Mouse (Mus musculus) liver, adult 2 months (tissue): Measurements from ENCODE around the gene Phldb1. TPM values are rescaled to one million over a fixed set of nuclear protein-coding genes. Genes with fewer than 3 reads are reported as not detected.
"Not testable (repeated sequence)": the region's sequence is repeated elsewhere in the genome, so short reads cannot be mapped to it uniquely, and the experiment has no call there.

Experiments used
- DNase-seq: peaks from one replicate; pipeline ENCODE4 v3.0.0-alpha.2; 2011; ENCODE audit warnings: low read depth, low spot score; ENCODE audit errors: extremely low read depth
- H3K27ac ChIP-seq: fragments of 200-500 bp; replicated peaks from 2 replicates; pipeline ENCODE4 v1.5.1; 2012; ENCODE audit warnings: low read depth, mild to moderate bottlenecking, control low read depth, inconsistent platforms, low read length; ENCODE audit not compliant: insufficient read depth
- H3K27me3 ChIP-seq: fragments of 200-500 bp; 2 replicates; pipeline ENCODE4 v1.6.1; 2012; ENCODE audit warnings: mild to moderate bottlenecking, moderate library complexity, low read length, inconsistent platforms; ENCODE audit not compliant: control insufficient read depth, insufficient read depth
- H3K36me3 ChIP-seq: fragments of 200-500 bp; 2 replicates; pipeline ENCODE4 v1.6.1; 2012; ENCODE audit warnings: low read length, inconsistent platforms; ENCODE audit not compliant: control insufficient read depth, insufficient read depth
- H3K4me1 ChIP-seq: fragments of 200-500 bp; 2 replicates; pipeline ENCODE4 v1.6.1; 2011; ENCODE audit warnings: low read length; ENCODE audit not compliant: control insufficient read depth, insufficient read depth
- H3K4me3 ChIP-seq: fragments of 200-500 bp; 2 replicates; pipeline ENCODE4 v1.5.1; 2011; ENCODE audit warnings: low read depth, mild to moderate bottlenecking, control low read depth, low read length, moderate library complexity; ENCODE audit not compliant: insufficient read depth
- H3K79me2 ChIP-seq: fragments of 200-500 bp; 2 replicates; pipeline ENCODE4 v1.6.1; 2012; ENCODE audit warnings: inconsistent platforms, mild to moderate bottlenecking, low read length, moderate library complexity; ENCODE audit not compliant: control insufficient read depth, insufficient read depth
- H3K9ac ChIP-seq: fragments of 200-500 bp; 2 replicates; pipeline ENCODE4 v1.6.1; 2012; ENCODE audit warnings: low read depth, mild to moderate bottlenecking, control low read depth, inconsistent platforms, low read length
- CTCF ChIP-seq: fragments of 200-500 bp; IDR thresholded peaks from 2 replicates; pipeline ENCODE4 v1.5.1; 2011; ENCODE audit warnings: low read depth, low read length, control low read depth
- POLR2A ChIP-seq: fragments of 200-500 bp; IDR thresholded peaks from 2 replicates; pipeline ENCODE4 v1.6.1; 2011; ENCODE audit warnings: low read length, control low read depth; ENCODE audit not compliant: insufficient read depth; ENCODE audit errors: extremely low read depth
- WGBS: fragments of 180-500 bp; shearing (Covaris S2); methylation state at CpG from one replicate; pipeline ENCODE4 v1.1.7; 2018; 5-methylcytosine and 5-hydroxymethylcytosine counted together
- polyA plus RNA-seq: library from polyadenylated mRNA; depleted of rRNA; stranded (reverse); fragments of >200 nt; gene quantifications from 2 replicates; pipeline ENCODE4 v1.2.3, GENCODE M21; 2012; rRNA removed
- total RNA-seq: library from RNA; depleted of rRNA; stranded (reverse); fragments of >200 nt; gene quantifications from 2 replicates; pipeline ENCODE4 v1.2.3, GENCODE M21; 2014; rRNA removed

Gene Phldb1
- total RNA-seq (2.2 and 4.6 TPM in 2 replicates), polyA plus RNA-seq (2.6 and 5.9 TPM in 2 replicates)

DNA sequence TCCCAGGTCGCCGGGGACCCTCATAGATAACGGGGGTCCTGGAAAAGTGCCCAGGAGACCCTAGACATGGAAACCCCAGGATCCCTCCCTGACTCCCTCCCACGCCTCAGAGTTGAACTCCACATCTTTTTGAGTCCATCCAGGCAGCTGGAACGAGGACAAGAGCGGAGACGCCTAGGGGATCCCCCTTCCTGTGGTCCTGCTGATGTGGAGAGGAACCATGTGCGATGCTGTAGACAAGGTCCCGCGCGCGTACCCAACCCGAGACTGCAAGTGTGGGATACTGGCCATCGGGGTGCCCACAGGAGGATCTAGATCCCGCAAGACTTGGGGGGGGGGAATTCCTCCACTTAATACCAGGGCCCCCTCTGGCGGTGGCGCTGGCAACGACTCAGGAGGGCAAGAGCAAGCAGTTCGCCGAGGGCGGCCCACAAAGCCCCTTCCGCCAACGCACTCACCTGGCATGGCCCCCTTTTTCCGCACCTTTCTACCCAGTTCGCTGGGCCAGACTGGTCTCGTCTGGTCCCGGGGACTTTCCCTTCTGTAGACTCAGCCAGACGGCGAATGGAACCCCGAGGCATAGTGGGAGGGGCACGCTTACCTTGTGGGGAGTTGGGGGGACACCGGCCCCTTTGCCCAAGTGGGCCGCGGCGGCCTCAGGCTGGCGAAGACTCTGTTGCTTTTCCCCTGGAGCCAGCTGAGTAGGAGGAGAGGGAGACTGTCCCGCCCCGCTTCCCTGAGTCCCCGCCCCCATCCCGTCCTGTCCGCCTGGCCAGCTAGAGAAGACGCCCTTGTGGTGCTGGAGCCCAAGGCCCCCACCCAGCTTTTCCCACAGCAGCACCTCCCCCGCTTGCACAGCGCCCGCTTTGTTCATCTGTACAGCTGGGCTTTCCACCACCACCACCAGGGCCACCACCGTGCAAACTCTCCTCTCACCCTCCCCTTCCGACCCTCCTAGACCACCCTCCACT is at the start of gene Phldb1:
Gene Phldb1, minus strand, starts transcription at position 675 of the 971 bp plus-strand sequence.
- Histone ChIP-seq H3K79me2 (no peaks in the 10 kb centered on the region), H3K27ac (peak within 1 kb of the TSS; percentile 38; the same call in 1 of the 2 replicates), H3K9ac (peak within 1 kb of the TSS; percentile 77), H3K36me3 (no peaks in the 10 kb centered on the region), H3K4me3 (peak within 1 kb of the TSS; percentile 64), H3K27me3 (peaks cover 8% of the 10 kb centered on the region; the same call in 1 of the 2 replicates), H3K4me1 (peaks cover 3% of the 10 kb centered on the region; the same call in 1 of the 2 replicates)
- no peak for DNase-seq
- 3% methylated on average over 47 of the region's 47 CpGs for WGBS
- TF ChIP-seq POLR2A (0 out of 2 replicates have a peak, but pooled peaks have one; percentile 19), CTCF (peak; percentile 60)

DNA sequence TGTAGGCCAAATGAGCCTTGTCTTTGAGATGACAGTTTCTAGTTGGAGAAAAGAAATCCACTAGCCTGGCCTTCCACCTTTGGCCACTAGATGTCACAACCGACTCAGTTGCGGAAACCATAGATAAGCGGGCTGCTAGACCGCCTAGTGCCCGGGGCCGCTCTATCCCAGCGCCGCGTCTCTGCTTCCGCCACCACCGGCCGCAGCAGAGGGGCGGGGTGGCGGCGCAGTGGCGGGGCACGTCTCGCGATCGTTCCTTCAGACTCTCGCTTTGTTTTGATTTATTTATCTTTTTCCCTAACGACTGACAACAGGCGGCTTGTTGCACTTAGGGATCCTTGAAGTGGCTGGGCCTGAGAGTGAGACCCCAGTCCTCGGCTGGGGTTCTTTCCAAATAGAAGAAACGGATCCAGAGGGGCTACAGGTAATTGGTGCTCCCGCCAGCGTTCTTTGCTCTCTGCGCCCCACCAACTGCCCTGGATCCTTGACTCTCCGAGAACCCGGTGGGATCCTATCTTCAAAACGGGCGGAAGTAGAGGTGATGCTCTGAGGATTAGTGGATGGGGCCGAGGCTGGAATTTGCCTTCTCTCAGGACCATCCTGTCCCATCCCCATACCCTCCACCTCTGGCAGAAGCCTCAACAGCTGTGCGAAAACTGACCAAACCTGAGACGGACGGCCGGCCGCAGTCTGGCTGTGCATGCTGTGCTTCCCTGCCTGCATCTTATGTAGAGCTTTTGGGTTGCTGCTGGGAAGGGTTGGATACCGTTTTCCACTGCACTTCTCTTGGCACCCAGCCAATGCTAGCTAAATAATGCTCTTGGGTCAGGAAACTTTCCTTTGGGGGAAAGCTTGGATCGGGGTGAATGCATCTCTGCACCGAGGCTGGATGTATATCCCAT is 38.0 kb upstream of the Phldb1 start:
- H3K79me2 ChIP-seq: no peaks in the 10 kb centered on the region; the same call in 1 of the 2 replicates
- peak overlapping the region; percentile 79 for H3K27ac ChIP-seq
- H3K9ac ChIP-seq: peak overlapping the region; percentile 88

DNA sequence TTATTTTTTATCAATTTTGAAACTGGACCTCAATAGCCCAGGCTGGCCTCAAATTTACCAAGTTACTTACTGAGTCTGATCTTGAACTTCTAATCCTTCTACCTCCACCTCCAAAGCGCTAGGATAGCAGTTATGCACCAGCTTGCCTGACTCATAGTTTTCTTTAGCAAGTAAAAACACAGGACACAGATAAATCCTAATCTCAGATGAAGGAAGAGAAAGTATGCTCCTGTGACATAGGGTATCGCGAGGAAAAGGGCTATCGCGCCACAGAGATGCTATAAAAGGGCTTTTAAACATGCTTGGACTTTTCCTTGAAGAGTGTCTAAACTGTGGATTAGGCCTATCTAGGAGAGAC is 37.4 kb upstream of the Phldb1 start:
- 21% methylated on average over 5 of the region's 5 CpGs for WGBS
- Histone ChIP-seq H3K36me3 (no peaks in the 10 kb centered on the region), H3K27me3 (no peaks in the 10 kb centered on the region), H3K27ac (peak overlapping the region; percentile 26; the same call in 1 of the 2 replicates), H3K4me1 (peaks cover 3% of the 10 kb centered on the region; the same call in 1 of the 2 replicates), H3K4me3 (no peak overlapping the region), H3K79me2 (peaks cover 2% of the 10 kb centered on the region), H3K9ac (no peak overlapping the region)
- TF ChIP-seq CTCF: no peak
- TF ChIP-seq POLR2A: no peak
- no peak for DNase-seq

More for the DNA sequence above, 38.0 kb upstream of the Phldb1 start:
- under 1% methylated on average over 41 of the region's 41 CpGs for WGBS
- Histone ChIP-seq H3K4me1 (peaks cover 3% of the 10 kb centered on the region; the same call in 1 of the 2 replicates), H3K4me3 (peak overlapping the region; percentile 66), H3K27me3 (no peaks in the 10 kb centered on the region), H3K36me3 (0 out of 2 replicates have a peak, but pooled peaks cover under 1% of the 10 kb centered on the region)
- peak; percentile 84 for DNase-seq
- TF ChIP-seq POLR2A (no peak), CTCF (peak; percentile 82)

DNA sequence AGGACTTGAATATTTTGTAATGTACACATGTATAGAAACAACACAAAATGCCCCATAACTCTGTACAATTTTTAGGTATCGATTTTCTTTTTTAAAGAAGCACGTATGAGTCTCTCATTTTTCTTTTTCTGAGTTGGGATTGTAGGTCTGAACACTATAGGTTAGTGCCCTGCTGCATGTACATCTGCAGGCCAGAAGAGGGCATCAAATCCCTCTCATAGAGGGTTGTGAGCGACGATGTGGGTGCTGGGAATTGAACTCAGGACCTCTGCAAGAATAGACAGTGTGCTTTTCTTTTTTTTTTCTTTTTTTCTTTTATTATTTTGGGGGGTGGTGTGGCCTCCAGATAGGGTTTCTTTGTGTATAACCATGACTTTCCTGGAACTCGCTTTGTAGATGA is 36.4 kb upstream of the Phldb1 start:
- no peak overlapping the region for H3K27ac ChIP-seq
- H3K4me3 ChIP-seq: no peak overlapping the region
- no peak for DNase-seq
- TF ChIP-seq POLR2A: no peak
- TF ChIP-seq CTCF: no peak
- no peaks in the 10 kb centered on the region for H3K36me3 ChIP-seq
- H3K4me1 ChIP-seq: peaks cover 3% of the 10 kb centered on the region; the same call in 1 of the 2 replicates
- no peak overlapping the region for H3K9ac ChIP-seq
- WGBS: 98% methylated on average over 5 of the region's 5 CpGs
- H3K79me2 ChIP-seq: peaks cover 8% of the 10 kb centered on the region
- H3K27me3 ChIP-seq: no peaks in the 10 kb centered on the region

DNA sequence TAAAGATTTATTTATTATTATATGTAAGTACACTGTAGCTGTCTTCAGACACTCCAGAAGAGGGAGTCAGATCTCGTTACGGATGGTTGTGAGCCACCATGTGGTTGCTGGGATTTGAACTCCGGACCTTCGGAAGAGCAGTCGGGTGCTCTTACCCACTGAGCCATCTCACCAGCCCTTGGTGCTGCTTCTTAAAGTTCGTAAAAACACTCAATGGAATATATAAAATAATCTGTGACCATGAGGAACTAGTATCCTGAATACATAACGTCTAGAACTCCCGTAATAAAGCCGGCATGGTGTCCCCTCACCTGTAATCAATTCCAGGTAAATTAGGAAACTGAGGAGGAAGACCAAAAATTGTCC is 33.0 kb upstream of the Phldb1 start:
- Histone ChIP-seq H3K27ac (0 out of 2 replicates have a peak overlapping the region, but pooled peaks have one; percentile 5), H3K79me2 (peaks cover 21% of the 10 kb centered on the region), H3K4me1 (peaks cover 12% of the 10 kb centered on the region)
- not testable (repeated sequence) for DNase-seq, H3K9ac ChIP-seq, H3K4me3 ChIP-seq, H3K36me3 ChIP-seq, H3K27me3 ChIP-seq
- 27% methylated on average over 9 of the region's 9 CpGs for WGBS
